Mouse (Mus musculus) central nervous system, embryonic 14 days (tissue): ENCODE measurements around the gene Stk38l. TPM values are rescaled to one million over a fixed set of nuclear protein-coding genes. Genes with fewer than 3 reads are reported as not detected.

ENCODE experiments used
- polyA plus RNA-seq: library from polyadenylated mRNA; depleted of rRNA; stranded (reverse); fragments of >200 nt; gene quantifications from 2 replicates; pipeline ENCODE4 v1.2.3, GENCODE M21; 2012; rRNA removed

The Stk38l gene
- 7.4 and 7.8 TPM in 2 replicates for polyA plus RNA-seq

DNA sequence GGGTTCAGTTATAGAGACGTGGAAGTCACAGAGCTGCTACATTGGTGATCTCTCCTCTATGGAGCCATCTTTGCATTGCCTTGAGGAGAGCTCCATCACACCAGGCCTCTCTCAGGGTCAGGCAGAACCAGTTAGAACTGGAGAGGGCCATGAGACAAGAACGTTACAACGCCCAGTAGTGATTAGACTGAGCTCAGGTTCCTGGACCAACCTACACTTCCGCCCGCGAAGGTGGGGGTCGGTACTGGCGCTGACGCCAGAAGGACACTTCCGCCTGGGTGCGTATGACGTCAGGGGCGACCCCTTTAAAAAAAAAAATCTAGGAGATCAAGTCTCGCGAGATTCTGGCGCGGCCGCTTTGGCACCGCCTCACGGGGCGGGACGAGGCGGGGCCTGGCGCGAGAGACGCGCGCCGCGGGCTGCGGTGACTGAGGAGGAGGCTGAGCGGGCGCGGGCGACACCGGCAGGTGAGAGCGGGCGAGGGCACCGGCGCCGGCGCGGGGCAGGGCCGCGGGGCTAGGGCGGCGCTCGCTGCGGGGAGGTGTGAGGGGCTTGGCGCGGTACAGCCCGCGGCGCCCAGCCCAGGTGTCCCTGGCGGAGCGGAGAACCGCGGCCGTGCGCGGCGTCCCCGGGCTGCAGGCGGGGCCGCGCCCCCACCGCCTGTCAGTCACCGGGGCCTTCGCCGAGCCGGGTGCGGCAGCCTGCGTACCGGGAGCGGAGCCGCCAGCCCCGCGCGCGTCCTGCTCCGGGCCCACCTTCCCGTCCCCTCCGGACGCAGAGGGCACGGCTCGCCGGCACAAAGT is at the start of gene Stk38l:
Gene Stk38l (plus strand): TSS at position 415 of the 803 bp plus-strand sequence.

GRCm38 (mm10) chr6:146795924-146796545 is 71.2 kb downstream of the Stk38l start, which contains the start of gene Arntl2:
TSS of gene Arntl2 (plus strand) at chr6:146796055.

Other genes with a start within 250 kb of the Stk38l start
- gene Itpr2, start 222.8 kb upstream of the Stk38l start, polyA plus RNA-seq = 1.4 and 1.7 TPM in 2 replicates
- gene Fgfr1op2, start 147.8 kb upstream of the Stk38l start, polyA plus RNA-seq = 42.0 and 42.1 TPM in 2 replicates
- 76.3 and 81.9 TPM in 2 replicates for gene Ints13, start 147.2 kb upstream of the Stk38l start, polyA plus RNA-seq
- 90.1 and 90.7 TPM in 2 replicates for gene Med21, start 82.4 kb upstream of the Stk38l start, polyA plus RNA-seq
- gene Tm7sf3, start 82.2 kb upstream of the Stk38l start, polyA plus RNA-seq = 15.5 and 18.8 TPM in 2 replicates
- 4.9 and 7.8 TPM in 2 replicates for gene Arntl2, start 71.1 kb downstream of the Stk38l start, polyA plus RNA-seq
- not detected in 2 replicates for gene Smco2, start 125.1 kb downstream of the Stk38l start, polyA plus RNA-seq
- gene Ppfibp1, start 163.5 kb downstream of the Stk38l start, polyA plus RNA-seq = 13.2 and 20.6 TPM in 2 replicates
- gene 1700034J05Rik, start 229.4 kb downstream of the Stk38l start, polyA plus RNA-seq = not detected in 2 replicates